ENCODE assay signal across 8 mouse cellular contexts in the genomic region with DNA sequence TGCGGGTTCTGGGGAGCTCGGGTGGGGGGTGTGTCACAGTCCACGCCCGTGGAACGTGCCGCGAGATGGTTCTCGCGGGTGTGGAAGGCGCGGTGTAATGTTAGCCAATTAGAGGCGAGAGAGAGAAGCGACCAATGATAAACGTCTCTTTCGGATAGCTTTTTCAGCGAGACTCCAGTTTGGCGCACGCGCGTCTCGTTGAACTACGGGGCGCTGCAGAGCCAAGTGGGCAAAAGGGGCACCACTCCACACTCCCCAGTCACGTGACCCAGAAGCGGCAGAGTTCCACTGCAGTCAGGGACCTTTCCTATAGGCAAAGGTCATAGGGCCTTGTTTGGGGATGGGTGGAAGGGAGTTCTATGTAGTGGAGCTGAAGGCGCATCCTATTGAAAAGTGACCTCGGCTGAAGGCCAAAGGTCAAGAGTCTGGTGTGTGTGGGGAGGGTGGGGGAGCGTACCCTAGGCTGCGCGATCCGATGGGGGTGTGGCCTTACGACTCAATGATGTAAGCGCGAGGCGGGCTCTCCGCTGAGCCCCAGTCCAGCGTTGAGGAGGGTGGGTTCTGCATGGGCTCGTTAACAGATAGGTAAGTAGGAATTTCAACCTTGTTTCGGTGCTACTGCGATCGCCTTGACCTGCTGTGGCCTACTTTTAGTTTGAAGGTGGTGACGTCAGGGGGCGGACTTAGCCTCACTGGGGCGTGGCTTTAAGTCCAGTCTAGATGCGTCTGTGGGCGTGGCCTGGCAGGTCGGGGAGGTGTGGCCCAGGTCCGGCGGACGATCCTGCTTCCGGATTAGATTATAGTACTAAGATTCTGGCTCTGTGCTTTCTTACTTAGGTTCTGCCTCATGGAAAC. TPM values are rescaled to one million over a fixed set of nuclear protein-coding genes. Genes with fewer than 3 reads are reported as not detected.
DNase-seq lines count a peak whose midpoint lies in the region; ATAC-seq and TF ChIP-seq lines count a peak whose summit lies in the region.

TSS of gene Ilvbl (plus strand) at position 97 of the 855 bp plus-strand sequence.

- peak; percentile 93 for DNase-seq in c-Kit-negative CD71-positive TER-119-positive erythroid progenitor cells, embryonic 14.5 days (ENCODE audit: low read depth, low spot score)
- DNase-seq in forebrain, embryonic 10.5 days (ENCODE audit: extremely low spot score, low spot score): peak; percentile 93
- peak; percentile 98 to 99 for DNase-seq in kidney, postnatal 25 days
- peak; percentile 91 to 93 (median 92) for DNase-seq in liver, embryonic 14.5 days (ENCODE audit: low read depth in 3 of 3, low spot score in 3 of 3)
- peak; percentile 95 for DNase-seq in neural tube, embryonic 11.5 days (ENCODE audit: low spot score)
- DNase-seq in stomach, postnatal 0 days (ENCODE audit: low spot score): peak; percentile 95

- H3K9ac ChIP-seq in heart, embryonic 15.5 days: peak within 1 kb of the TSS; percentile 67
- peak within 1 kb of the TSS; percentile 77 for H3K9ac ChIP-seq in liver, embryonic 14.5 days (replicated peaks)
- H3K9ac ChIP-seq in neural tube, embryonic 11.5 days (ENCODE audit: low read length): peak within 1 kb of the TSS; percentile 58
- peak within 1 kb of the TSS; percentile 77 for H3K9ac ChIP-seq in stomach, postnatal 0 days (ENCODE audit: low read length)

- H3K9me3 ChIP-seq in forebrain, embryonic 10.5 days: no peaks in the 10 kb centered on the region
- no peaks in the 10 kb centered on the region for H3K9me3 ChIP-seq in heart, embryonic 15.5 days (replicated peaks)
- no peaks in the 10 kb centered on the region for H3K9me3 ChIP-seq in liver, embryonic 14.5 days (ENCODE audit: control insufficient read depth, low read length)
- no peaks in the 10 kb centered on the region for H3K9me3 ChIP-seq in neural tube, embryonic 11.5 days (ENCODE audit: control insufficient read depth, low read length)
- no peaks in the 10 kb centered on the region for H3K9me3 ChIP-seq in stomach, postnatal 0 days (ENCODE audit: control insufficient read depth, low read length)

- peaks cover 24% of the 10 kb centered on the region for H3K36me3 ChIP-seq in forebrain, embryonic 10.5 days (replicated peaks)
- peaks cover 25% of the 10 kb centered on the region for H3K36me3 ChIP-seq in heart, embryonic 15.5 days
- no peaks in the 10 kb centered on the region; the same call in 1 of the 2 replicates for H3K36me3 ChIP-seq in liver, embryonic 14.5 days (replicated peaks; ENCODE audit: control insufficient read depth, insufficient read depth, low read depth)
- H3K36me3 ChIP-seq in neural tube, embryonic 11.5 days (ENCODE audit: control insufficient read depth, insufficient read depth, low read length): no peaks in the 10 kb centered on the region
- peaks cover 10% of the 10 kb centered on the region for H3K36me3 ChIP-seq in stomach, postnatal 0 days (ENCODE audit: control insufficient read depth, insufficient read depth, low read length)

- H3K4me1 ChIP-seq in forebrain, embryonic 10.5 days: peaks cover 10% of the 10 kb centered on the region
- H3K4me1 ChIP-seq in heart, embryonic 15.5 days (replicated peaks): peaks cover 15% of the 10 kb centered on the region
- peaks cover 11 to 14% of the 10 kb centered on the region in 2 experiments for H3K4me1 ChIP-seq in liver, embryonic 14.5 days (replicated peaks; ENCODE audit: control insufficient read depth in 2 of 2, insufficient read depth in 2 of 2, low read length in 1 of 2)
- H3K4me1 ChIP-seq in neural tube, embryonic 11.5 days (ENCODE audit: control insufficient read depth, insufficient read depth, low read length): 0 out of 2 replicates have a peak, but pooled peaks cover 4% of the 10 kb centered on the region
- H3K4me1 ChIP-seq in stomach, postnatal 0 days (replicated peaks; ENCODE audit: control insufficient read depth, insufficient read depth): no peaks in the 10 kb centered on the region

- H3K27me3 ChIP-seq in forebrain, embryonic 10.5 days (ENCODE audit: poor library complexity, severe bottlenecking): no peaks in the 10 kb centered on the region
- H3K27me3 ChIP-seq in heart, embryonic 15.5 days: no peaks in the 10 kb centered on the region
- no peaks in the 10 kb centered on the region for H3K27me3 ChIP-seq in liver, embryonic 14.5 days (ENCODE audit: control insufficient read depth, insufficient read depth, low read length)
- no peaks in the 10 kb centered on the region for H3K27me3 ChIP-seq in neural tube, embryonic 11.5 days (ENCODE audit: control insufficient read depth, insufficient read depth, low read length)
- H3K27me3 ChIP-seq in stomach, postnatal 0 days (ENCODE audit: control insufficient read depth, insufficient read depth, low read length): no peaks in the 10 kb centered on the region

- TF ChIP-seq CTCF in liver, embryonic 14.5 days (IDR thresholded peaks at IDR 0.05; ENCODE audit: low read depth): peak; percentile 36
- TF ChIP-seq CTCF in stomach, postnatal 0 days (IDR thresholded peaks at IDR 0.05; ENCODE audit: low read depth): peak; percentile 52

- TF ChIP-seq EP300 in liver, embryonic 14.5 days (IDR thresholded peaks at IDR 0.05; ENCODE audit: low read depth): no peak
- TF ChIP-seq EP300 in stomach, postnatal 0 days (optimal IDR thresholded peaks at IDR 0.05): no peak

- peak; percentile 89 for ATAC-seq in CD4-positive, CD25-positive, alpha-beta regulatory T cell, adult 4 months
- peak; percentile 83 for ATAC-seq in heart, embryonic 15.5 days (replicated peaks; ENCODE audit: insufficient number of reproducible peaks, insufficient read depth, low FRiP score, low read depth)
- ATAC-seq in liver, embryonic 14.5 days (ENCODE audit: insufficient read depth): peak; percentile 86
- peak; percentile 91 for ATAC-seq in neural tube, embryonic 11.5 days (ENCODE audit: insufficient read depth, low FRiP score, low TSS enrichment)
- peak; percentile 91 for ATAC-seq in stomach, postnatal 0 days (ENCODE audit: low FRiP score, low TSS enrichment)

- peak within 1 kb of the TSS; percentile 63 for H3K4me2 ChIP-seq in heart, embryonic 15.5 days
- H3K4me2 ChIP-seq in liver, embryonic 14.5 days (ENCODE audit: low read depth): peak within 1 kb of the TSS; percentile 70
- peak within 1 kb of the TSS; percentile 60 for H3K4me2 ChIP-seq in neural tube, embryonic 11.5 days (ENCODE audit: low read depth)
- peak within 1 kb of the TSS; percentile 75 for H3K4me2 ChIP-seq in stomach, postnatal 0 days (replicated peaks; ENCODE audit: low read depth)

- H3K4me3 ChIP-seq in forebrain, embryonic 10.5 days: peak within 1 kb of the TSS; percentile 71
- H3K4me3 ChIP-seq in heart, embryonic 15.5 days: peak within 1 kb of the TSS; percentile 65
- peak within 1 kb of the TSS; percentile 72 to 74 for H3K4me3 ChIP-seq in liver, embryonic 14.5 days (ENCODE audit: insufficient read depth in 1 of 2, low read depth in 2 of 2, low read length in 2 of 2)
- peak within 1 kb of the TSS; percentile 54 for H3K4me3 ChIP-seq in neural tube, embryonic 11.5 days (ENCODE audit: low read depth, low read length)
- H3K4me3 ChIP-seq in stomach, postnatal 0 days (ENCODE audit: low read depth, low read length): peak within 1 kb of the TSS; percentile 68

- under 1% methylated on average over 51 of the region's 51 CpGs for WGBS in forebrain, embryonic 10.5 days
- under 1% methylated on average over 51 of the region's 51 CpGs for WGBS in heart, embryonic 15.5 days
- WGBS in liver, embryonic 14.5 days (ENCODE audit: insufficient replicate concordance): under 1% methylated on average over 51 of the region's 51 CpGs
- under 1% methylated on average over 51 of the region's 51 CpGs for WGBS in neural tube, embryonic 11.5 days
- WGBS in stomach, postnatal 0 days: under 1% methylated on average over 51 of the region's 51 CpGs

- H3K27ac ChIP-seq in forebrain, embryonic 10.5 days: peak within 1 kb of the TSS; percentile 91
- H3K27ac ChIP-seq in heart, embryonic 15.5 days: peak within 1 kb of the TSS; percentile 94
- H3K27ac ChIP-seq in liver, embryonic 14.5 days: peak within 1 kb of the TSS; percentile 76
- H3K27ac ChIP-seq in neural tube, embryonic 11.5 days (ENCODE audit: low read depth, low read length): peak within 1 kb of the TSS; percentile 56; the same call in 1 of the 2 replicates
- H3K27ac ChIP-seq in stomach, postnatal 0 days (replicated peaks): peak within 1 kb of the TSS; percentile 96

RNA-seq across cellular contexts. Expression of gene Ilvbl, which starts in this region (rescaled TPM):
- polyA plus RNA-seq in CD4-positive, CD25-positive, alpha-beta regulatory T cell, adult 4 months (2017; shearing (Covaris generic)): 100 to 1,000 TPM in 1 of 2 experiments, 10 to 100 TPM in 1; 64.8 to 130 TPM
- polyA plus RNA-seq in forebrain, embryonic 10.5 days (2016; fragmentation: Nextera tagmentation; extraction: Ambion mirVana): 33.0 and 33.3 TPM in 2 replicates
- 65.4 and 71.5 TPM in 2 replicates for polyA plus RNA-seq in heart, embryonic 15.5 days (2015; fragmentation: Nextera tagmentation; extraction: Ambion mirVana)
- 7.3 and 10.0 TPM in 2 replicates for polyA plus RNA-seq in liver, embryonic 14.5 days (2012; rRNA removed)
- 10.9 and 11.5 TPM in 2 replicates for polyA plus RNA-seq in liver, embryonic 14.5 days (2014; fragmentation: Nextera tagmentation; extraction: Ambion mirVana)
- 31.8 and 33.6 TPM in 2 replicates for polyA plus RNA-seq in neural tube, embryonic 11.5 days (2014; fragmentation: Nextera tagmentation; extraction: Ambion mirVana)
- 60.6 and 62.3 TPM in 2 replicates for polyA plus RNA-seq in stomach, postnatal 0 days (2015; fragmentation: Nextera tagmentation; extraction: Ambion mirVana)

Comparison
In these comparisons a context has a peak if more than half of its experiments do, and no peak if none do; other contexts are left out.
1. Peak in every context shown above with its lines: DNase-seq, ATAC-seq, H3K4me3 ChIP-seq and H3K27ac ChIP-seq.